Mouse (Mus musculus) G1E (cell line): ENCODE data around the gene Rrh.

ENCODE experiments used
- CTCF ChIP-seq: IDR thresholded peaks from 2 replicates; pipeline ENCODE4 v1.5.1; 2012; ENCODE audit warnings: low read depth, low read length, inconsistent platforms, mixed read lengths
- GATA1 ChIP-seq: IDR thresholded peaks from 2 replicates; pipeline ENCODE4 v1.6.1; 2012; ENCODE audit warnings: borderline replicate concordance, low read length, inconsistent platforms, mixed read lengths
- POLR2AphosphoS5 ChIP-seq: IDR thresholded peaks from 2 replicates; pipeline ENCODE4 v1.6.1; 2012; ENCODE audit warnings: low read depth, low read length, inconsistent platforms; ENCODE audit not compliant: insufficient replicate concordance
- TAL1 ChIP-seq: conservative IDR thresholded peaks from 2 replicates; pipeline ENCODE4 v1.6.1; 2012; ENCODE audit warnings: low read depth, low read length, inconsistent platforms, mixed read lengths

GRCm38 (mm10) chr3:129824891-129825290 lies 2.5 kb upstream of the Rrh start:
- no peak for TF ChIP-seq CTCF
- TF ChIP-seq POLR2AphosphoS5: no peak
- no peak for TF ChIP-seq TAL1
- TF ChIP-seq GATA1: no peak
